Mouse (Mus musculus) hindbrain, postnatal 0 days (tissue): ENCODE measurements around the gene Lmf1. TPM values are rescaled to one million over a fixed set of nuclear protein-coding genes. Genes with fewer than 3 reads are reported as not detected.

Source experiments
- ATAC-seq: fragments of 200-750 bp; cut with Nextera tagmentation; 2 replicates; pipeline ENCODE4 v1.8.0; 2017; ENCODE audit warnings: mild to moderate bottlenecking, moderate TSS enrichment, moderate library complexity
- DNase-seq: peaks from one replicate; pipeline ENCODE4 v3.0.0-alpha.2; 2015; ENCODE audit warnings: low spot score
- H3K27ac ChIP-seq: fragments of 300-500 bp; sonication (generic); 2 replicates; pipeline ENCODE4 v1.5.1; 2014; ENCODE audit warnings: mild to moderate bottlenecking
- H3K27me3 ChIP-seq: fragments of 300-500 bp; sonication (generic); 2 replicates; pipeline ENCODE4 v1.6.1; 2014; ENCODE audit warnings: low read length, mixed read lengths; ENCODE audit not compliant: insufficient read depth
- H3K36me3 ChIP-seq: fragments of 300-500 bp; sonication (generic); 2 replicates; pipeline ENCODE4 v1.6.1; 2014; ENCODE audit warnings: low read length, mixed read lengths; ENCODE audit not compliant: insufficient read depth
- H3K4me1 ChIP-seq: fragments of 300-500 bp; sonication (generic); 2 replicates; pipeline ENCODE4 v1.6.1; 2014; ENCODE audit warnings: antibody characterized with exemption, low read length, mixed read lengths; ENCODE audit not compliant: insufficient read depth
- H3K4me2 ChIP-seq: fragments of 300-500 bp; sonication (generic); 2 replicates; pipeline ENCODE4 v1.6.1; 2014; ENCODE audit warnings: low read depth, mild to moderate bottlenecking, low read length, moderate library complexity, mixed read lengths
- H3K4me3 ChIP-seq: fragments of 300-500 bp; sonication (generic); 2 replicates; pipeline ENCODE4 v1.5.1; 2014; ENCODE audit warnings: low read length
- H3K9ac ChIP-seq: fragments of 300-500 bp; sonication (generic); replicated peaks from 2 replicates; pipeline ENCODE4 v1.6.1; 2014; ENCODE audit warnings: mild to moderate bottlenecking, low read length, moderate library complexity, mixed read lengths
- H3K9me3 ChIP-seq: fragments of 300-500 bp; sonication (generic); 2 replicates; pipeline ENCODE4 v1.6.1; 2016; ENCODE audit warnings: low read length, mixed read lengths
- CTCF ChIP-seq: IDR thresholded peaks from 2 replicates; pipeline ENCODE4 v1.5.1; 2016; ENCODE audit warnings: antibody characterized with exemption, control low read depth, low read depth
- WGBS: fragments of 180-500 bp; shearing (Covaris S2); extraction: QIAGEN DNeasy Blood & Tissue Kit; methylation state at CpG from one replicate; pipeline ENCODE4 v1.1.7; 2014; 5-methylcytosine and 5-hydroxymethylcytosine counted together
- polyA plus RNA-seq: library from polyadenylated mRNA; unstranded; fragments of >200 nt; fragmentation: Nextera tagmentation; extraction: Ambion mirVana; gene quantifications from 2 replicates; pipeline ENCODE4 v1.2.1, GENCODE M21; 2015
- total RNA-seq: library from RNA; depleted of rRNA; stranded (reverse); fragments of >200 nt; gene quantifications from 2 replicates; pipeline ENCODE4 v1.2.3, GENCODE M21; 2014

Lmf1 gene
- total and polyA plus RNA-seq, 2 experiments from 2014 or later = 21.4 to 45.1 TPM

GRCm38 (mm10) chr17:25663213-25663835 lies 84.4 kb downstream of the Lmf1 start:
- TF ChIP-seq CTCF = no peak
- Histone ChIP-seq H3K27ac (peak overlapping the region; percentile 51; the same call in 1 of the 2 replicates), H3K27me3 (no peaks in the 10 kb centered on the region), H3K4me2 (no peak overlapping the region), H3K9ac (no peak overlapping the region), H3K9me3 (no peaks in the 10 kb centered on the region), H3K4me3 (no peak overlapping the region), H3K4me1 (peaks cover 5% of the 10 kb centered on the region; the same call in 1 of the 2 replicates), H3K36me3 (no peaks in the 10 kb centered on the region)
- ATAC-seq = peak; percentile 82
- WGBS = 31% methylated on average over 12 of the region's 12 CpGs
- peak; percentile 46 for DNase-seq

- Histone ChIP-seq H3K4me3 (no peak overlapping the region), H3K9ac (no peak overlapping the region), H3K27ac (no peak overlapping the region), H3K4me2 (no peak overlapping the region), H3K27me3 (no peaks in the 10 kb centered on the region), H3K36me3 (no peaks in the 10 kb centered on the region), H3K4me1 (peaks cover 11% of the 10 kb centered on the region; the same call in 1 of the 2 replicates), H3K9me3 (no peaks in the 10 kb centered on the region)
- ATAC-seq = no peak
- WGBS = 77% methylated on average over 6 of the region's 6 CpGs
- no peak for TF ChIP-seq CTCF
- no peak for DNase-seq
These were observed 86.6 kb downstream of the Lmf1 start for GRCm38 (mm10) chr17:25665485-25665884.

DNA sequence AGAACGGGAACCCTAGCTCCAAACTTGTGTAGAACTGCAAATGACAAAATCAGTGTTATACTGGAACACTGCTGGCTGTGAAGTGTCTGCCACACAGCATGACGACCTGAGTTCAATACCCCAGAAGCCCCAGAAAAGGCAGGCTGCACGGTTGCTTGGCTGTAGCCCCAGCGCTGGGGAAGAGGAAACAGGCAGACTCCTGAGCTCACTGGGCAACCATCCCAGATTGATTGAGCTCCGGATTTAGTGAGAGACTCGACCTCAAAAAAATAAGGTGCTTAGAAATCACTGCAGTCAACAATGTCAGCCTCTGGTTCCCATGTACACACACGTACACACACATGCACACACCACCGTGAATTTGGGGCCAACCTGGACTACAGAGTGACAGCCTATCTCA lies 87.0 kb downstream of the Lmf1 start:
- no peak overlapping the region for H3K4me2 ChIP-seq
- 52% methylated on average over 8 of the region's 8 CpGs for WGBS
- peaks cover 11% of the 10 kb centered on the region; the same call in 1 of the 2 replicates for H3K4me1 ChIP-seq
- H3K36me3 ChIP-seq = no peaks in the 10 kb centered on the region
- DNase-seq (no peak), ATAC-seq (no peak)
- H3K27me3 ChIP-seq = no peaks in the 10 kb centered on the region
- no peak overlapping the region for H3K27ac ChIP-seq
- no peak for TF ChIP-seq CTCF
- H3K9me3 ChIP-seq = no peaks in the 10 kb centered on the region
- H3K9ac ChIP-seq = no peak overlapping the region
- H3K4me3 ChIP-seq = no peak overlapping the region

DNA sequence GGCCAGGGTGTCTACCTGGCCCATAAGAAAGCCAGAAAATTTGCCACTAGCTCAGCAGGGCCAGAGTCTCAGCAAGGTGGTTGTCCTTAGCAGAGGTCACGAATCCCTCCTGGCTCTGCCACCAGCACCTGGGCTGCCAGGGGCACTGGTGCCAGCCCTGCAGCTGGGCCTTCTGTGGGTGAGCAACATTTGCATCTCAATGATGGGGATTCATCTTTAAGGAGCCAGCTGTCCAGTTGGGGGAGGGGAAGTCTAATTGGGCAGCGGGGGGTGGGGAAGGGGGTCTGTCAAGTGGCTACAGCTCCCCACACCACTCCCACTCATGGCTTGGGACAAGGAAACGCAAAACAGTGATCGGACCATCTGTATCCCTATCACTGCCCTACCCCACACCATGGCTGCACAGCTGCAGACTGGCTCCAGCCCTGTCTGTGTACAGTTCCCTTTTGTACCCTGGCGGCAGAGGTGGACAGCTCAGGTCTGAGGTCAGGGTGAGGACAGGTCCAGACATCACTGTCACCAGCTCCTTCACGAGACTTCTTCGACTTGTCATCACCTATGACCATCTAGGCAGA lies 89.7 kb downstream of the Lmf1 start:
- 47% methylated on average over 7 of the region's 7 CpGs for WGBS
- no peaks in the 10 kb centered on the region for H3K27me3 ChIP-seq
- no peak for TF ChIP-seq CTCF
- no peak for ATAC-seq
- peak; percentile 39 for DNase-seq
- no peaks in the 10 kb centered on the region for H3K36me3 ChIP-seq
- no peak overlapping the region for H3K4me2 ChIP-seq
- no peaks in the 10 kb centered on the region for H3K9me3 ChIP-seq
- H3K27ac ChIP-seq = no peak overlapping the region; the same call in 1 of the 2 replicates
- H3K4me1 ChIP-seq = peaks cover 11% of the 10 kb centered on the region; the same call in 1 of the 2 replicates
- H3K9ac ChIP-seq = no peak overlapping the region
- H3K4me3 ChIP-seq = no peak overlapping the region

DNA sequence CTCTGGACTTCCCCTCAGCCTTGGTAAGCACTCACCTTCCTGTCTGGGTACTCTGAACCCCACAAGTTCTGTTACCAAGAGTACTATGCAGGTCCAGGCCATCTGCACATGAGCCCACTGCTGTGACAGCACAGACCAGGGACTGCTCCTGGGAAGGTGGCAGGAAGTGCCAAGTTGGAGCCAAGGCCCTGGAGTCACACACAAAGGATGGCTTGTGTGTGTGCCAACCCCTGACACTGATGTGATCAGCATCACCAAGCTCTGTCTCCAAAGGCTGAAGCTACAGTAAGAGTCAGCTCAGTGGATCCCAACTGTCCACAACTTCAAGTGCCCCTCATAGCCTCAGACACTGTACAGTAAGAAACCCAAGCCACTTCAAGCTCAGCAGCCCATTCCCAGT lies 94.1 kb downstream of the Lmf1 start:
- Histone ChIP-seq H3K9ac (no peak overlapping the region), H3K27me3 (no peaks in the 10 kb centered on the region), H3K27ac (peak overlapping the region; percentile 26; the same call in 1 of the 2 replicates), H3K4me3 (no peak overlapping the region), H3K4me2 (no peak overlapping the region), H3K36me3 (no peaks in the 10 kb centered on the region), H3K4me1 (peaks cover 7% of the 10 kb centered on the region; the same call in 1 of the 2 replicates), H3K9me3 (no peaks in the 10 kb centered on the region)
- peak; percentile 64 for DNase-seq
- no peak for TF ChIP-seq CTCF
- peak; percentile 75; the same call in 1 of the 2 replicates for ATAC-seq

GRCm38 (mm10) chr17:25677969-25678368 lies 99.1 kb downstream of the Lmf1 start:
- Histone ChIP-seq H3K27me3 (no peaks in the 10 kb centered on the region), H3K36me3 (no peaks in the 10 kb centered on the region), H3K4me3 (no peak overlapping the region), H3K27ac (no peak overlapping the region), H3K9me3 (no peaks in the 10 kb centered on the region), H3K9ac (no peak overlapping the region), H3K4me2 (no peak overlapping the region), H3K4me1 (no peaks in the 10 kb centered on the region)
- 56% methylated on average over 6 of the region's 6 CpGs for WGBS
- DNase-seq = no peak
- no peak for ATAC-seq
- no peak for TF ChIP-seq CTCF

DNA sequence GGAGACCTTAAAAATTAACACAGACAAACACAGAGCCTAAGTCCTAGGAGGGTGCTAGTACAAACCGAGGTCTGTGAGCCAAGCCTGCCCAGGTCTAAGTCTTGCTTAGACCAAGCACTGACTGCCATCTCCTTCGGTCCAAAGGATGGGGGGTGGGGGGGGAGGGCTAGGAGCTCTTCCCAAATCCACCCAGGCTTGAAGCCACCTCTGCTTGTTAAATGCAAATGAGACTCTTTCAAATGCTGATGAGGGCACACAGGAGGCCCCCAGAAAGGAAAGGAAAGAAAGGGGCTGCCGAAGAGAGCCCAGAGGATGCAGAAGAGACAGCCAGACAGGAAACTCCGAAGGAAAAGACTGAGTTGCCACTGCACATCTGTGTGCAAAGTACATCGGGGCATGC lies 100.9 kb downstream of the Lmf1 start:
- no peaks in the 10 kb centered on the region for H3K27me3 ChIP-seq
- H3K4me2 ChIP-seq = no peak overlapping the region
- H3K9me3 ChIP-seq = no peaks in the 10 kb centered on the region
- no peak overlapping the region for H3K9ac ChIP-seq
- DNase-seq (no peak), ATAC-seq (peak; percentile 29; the same call in 1 of the 2 replicates)
- H3K36me3 ChIP-seq = no peaks in the 10 kb centered on the region
- H3K4me3 ChIP-seq = no peak overlapping the region
- 2% methylated on average over 5 of the region's 5 CpGs for WGBS
- TF ChIP-seq CTCF = no peak
- H3K27ac ChIP-seq = no peak overlapping the region
- H3K4me1 ChIP-seq = no peaks in the 10 kb centered on the region
